Mouse (Mus musculus) kidney, adult 2 months (tissue): ENCODE results near the gene Mex3a.

Experiments used
- CTCF ChIP-seq: fragments of 200-500 bp; conservative IDR thresholded peaks from 2 replicates; pipeline ENCODE4 v1.5.1; 2011; ENCODE audit warnings: low read depth, mild to moderate bottlenecking, control low read depth, low read length, moderate library complexity, mixed read lengths; ENCODE audit not compliant: insufficient read depth, insufficient read length
- POLR2A ChIP-seq: fragments of 200-500 bp; IDR thresholded peaks from one replicate; pipeline ENCODE4 v1.6.1; 2011; ENCODE audit warnings: low read depth, low read length, control low read depth

GRCm38 (mm10) chr3:88502031-88502571 is 30.1 kb upstream of the Mex3a start:
- TF ChIP-seq CTCF (no peak), POLR2A (no peak)
